Mouse (Mus musculus) brain, embryonic 14.5 days (tissue): Measurements from ENCODE around the gene Add3. TPM values are rescaled to one million over a fixed set of nuclear protein-coding genes. Genes with fewer than 3 reads are reported as not detected.

Experiments used
- DNase-seq: peaks from one replicate; pipeline ENCODE4 v3.0.0-alpha.2; 2011; ENCODE audit warnings: low read depth
- CTCF ChIP-seq: fragments of 200-500 bp; IDR thresholded peaks from 2 replicates; pipeline ENCODE4 v1.5.1; 2012; ENCODE audit warnings: inconsistent platforms, mild to moderate bottlenecking, moderate library complexity, borderline replicate concordance; ENCODE audit not compliant: insufficient read depth, insufficient read length; ENCODE audit errors: extremely low read depth
- POLR2A ChIP-seq: fragments of 200-500 bp; IDR thresholded peaks from 2 replicates; pipeline ENCODE4 v1.6.1; 2012; ENCODE audit warnings: mild to moderate bottlenecking, inconsistent platforms, borderline replicate concordance; ENCODE audit not compliant: poor library complexity, insufficient read depth, insufficient read length, severe bottlenecking; ENCODE audit errors: extremely low read depth
- polyA plus RNA-seq: library from polyadenylated mRNA; depleted of rRNA; stranded (reverse); fragments of >200 nt; gene quantifications from 2 replicates; pipeline ENCODE4 v1.2.3, GENCODE M21; 2012

The Add3 gene
- polyA plus RNA-seq, 1 experiment: 22.8 TPM

GRCm38 (mm10) chr19:53123301-53123700 lies 16.9 kb upstream of the Add3 start:
- DNase-seq: no peak
- no peak for TF ChIP-seq CTCF
- no peak for TF ChIP-seq POLR2A

GRCm38 (mm10) chr19:53125679-53126078 lies 14.6 kb upstream of the Add3 start:
- no peak for DNase-seq
- TF ChIP-seq POLR2A (no peak), CTCF (no peak)

- no peak for DNase-seq
- TF ChIP-seq CTCF (no peak), POLR2A (no peak)
Observed at GRCm38 (mm10) chr19:53126546-53126945, 13.7 kb upstream of the Add3 start.

GRCm38 (mm10) chr19:53127320-53128291 lies 12.6 kb upstream of the Add3 start:
- TF ChIP-seq CTCF (no peak), POLR2A (no peak)
- DNase-seq: no peak

- no peak for TF ChIP-seq CTCF
- no peak for TF ChIP-seq POLR2A
- DNase-seq: no peak
Observed at GRCm38 (mm10) chr19:53128494-53129337, 11.5 kb upstream of the Add3 start.

GRCm38 (mm10) chr19:53130399-53131175 lies 9.7 kb upstream of the Add3 start:
- TF ChIP-seq POLR2A: no peak
- no peak for TF ChIP-seq CTCF
- no peak for DNase-seq

- no peak for DNase-seq
- no peak for TF ChIP-seq CTCF
- TF ChIP-seq POLR2A: no peak
Observed at GRCm38 (mm10) chr19:53132471-53132870, 7.8 kb upstream of the Add3 start.

GRCm38 (mm10) chr19:53136336-53137090 lies 3.7 kb upstream of the Add3 start:
- no peak for TF ChIP-seq POLR2A
- TF ChIP-seq CTCF: no peak
- DNase-seq: peak; percentile 66

- TF ChIP-seq POLR2A (no peak), CTCF (no peak)
- DNase-seq: peak; percentile 60
Observed at GRCm38 (mm10) chr19:53137116-53137670, 3.0 kb upstream of the Add3 start.

GRCm38 (mm10) chr19:53140804-53141250 lies 584 bp downstream of the Add3 start:
- TF ChIP-seq CTCF (no peak), POLR2A (no peak)
- no peak for DNase-seq
